Mouse (Mus musculus) CH12.LX (cell line): ENCODE measurements around the gene Slc10a4. TPM values are rescaled to one million over a fixed set of nuclear protein-coding genes. Genes with fewer than 3 reads are reported as not detected.

Source experiments
- DNase-seq: peaks from one replicate; pipeline ENCODE4 v3.0.0-alpha.2; 2013; ENCODE audit errors: extremely low read depth
- H3K27ac ChIP-seq: 2 replicates; pipeline ENCODE4 v1.5.1; 2012; ENCODE audit warnings: low read depth, mild to moderate bottlenecking, control low read depth, moderate library complexity; ENCODE audit not compliant: insufficient read depth
- H3K27me3 ChIP-seq: replicated peaks from 2 replicates; pipeline ENCODE3; 2012; ENCODE audit warnings: inconsistent platforms
- H3K36me3 ChIP-seq, 2 experiments: replicated peaks in 1 of 2; 2 replicates each; pipeline versions ENCODE3 to v1.6.1; 2012; ENCODE audit warnings: inconsistent platforms in 1 of 2, low read length in 1 of 2, mild to moderate bottlenecking in 1 of 2, mixed read lengths in 1 of 2, moderate library complexity in 1 of 2; ENCODE audit not compliant: control insufficient read depth in 1 of 2, insufficient read depth in 1 of 2
- H3K4me1 ChIP-seq, 2 experiments: 2 replicates each; pipeline ENCODE4 v1.6.1; 2012; ENCODE audit warnings: inconsistent platforms in 1 of 2, moderate library complexity in 1 of 2; ENCODE audit not compliant: insufficient read depth in 2 of 2, control insufficient read depth in 1 of 2
- H3K4me2 ChIP-seq: 2 replicates; pipeline ENCODE4 v1.6.1; 2012; ENCODE audit warnings: low read depth, mild to moderate bottlenecking, control low read depth; ENCODE audit not compliant: poor library complexity, insufficient read depth, severe bottlenecking
- H3K4me3 ChIP-seq, 3 experiments: fragments of 150-350 bp in 1 of 3; sonication (generic) in 1 of 3; replicated peaks in 1 of 3; 2 replicates each; pipeline versions ENCODE3 to v1.5.1; 2011 to 2012; ENCODE audit warnings: low read depth in 2 of 3, low read length in 2 of 3, mild to moderate bottlenecking in 2 of 3, moderate library complexity in 2 of 3, control low read depth in 1 of 3, improper control_type of control experiment in 1 of 3, inconsistent platforms in 1 of 3, mixed read lengths in 1 of 3; ENCODE audit not compliant: poor library complexity in 1 of 3
- H3K79me2 ChIP-seq: replicated peaks from 2 replicates; pipeline ENCODE4 v1.6.1; 2012; ENCODE audit warnings: mild to moderate bottlenecking, moderate library complexity; ENCODE audit not compliant: control insufficient read depth, poor library complexity, insufficient read depth, severe bottlenecking; ENCODE audit errors: extremely low read depth
- H3K9ac ChIP-seq: 2 replicates; pipeline ENCODE4 v1.6.1; 2012; ENCODE audit warnings: low read depth, mild to moderate bottlenecking, control low read depth, moderate library complexity; ENCODE audit not compliant: insufficient read depth
- H3K9me3 ChIP-seq: replicated peaks from 2 replicates; pipeline ENCODE3; 2012; ENCODE audit warnings: low read length, inconsistent platforms, mixed read lengths
- CHD1 ChIP-seq: IDR thresholded peaks from 2 replicates; pipeline ENCODE4 v1.6.1; 2012; ENCODE audit warnings: low read depth, low read length, improper control_type of control experiment, inconsistent platforms
- CTCF ChIP-seq, 2 experiments: IDR thresholded peaks in 1 of 2; conservative IDR thresholded peaks in 1 of 2; 2 replicates each; pipeline ENCODE4 v1.5.1; 2011 to 2012; ENCODE audit warnings: low read depth in 2 of 2, low read length in 2 of 2, improper control_type of control experiment in 1 of 2, inconsistent platforms in 1 of 2, mild to moderate bottlenecking in 1 of 2, moderate library complexity in 1 of 2
- E2F4 ChIP-seq: IDR thresholded peaks from 2 replicates; pipeline ENCODE4 v1.6.1; 2011; ENCODE audit warnings: low read depth, low read length, improper control_type of control experiment; ENCODE audit not compliant: insufficient replicate concordance
- IRF4 ChIP-seq: IDR thresholded peaks from 2 replicates; pipeline ENCODE4 v1.6.1; 2014; ENCODE audit warnings: low read depth, mild to moderate bottlenecking, inconsistent platforms, low read length, improper control_type of control experiment
- JUN ChIP-seq: IDR thresholded peaks from 2 replicates; pipeline ENCODE4 v1.6.1; 2011; ENCODE audit warnings: low read depth, mild to moderate bottlenecking, low read length, improper control_type of control experiment, moderate library complexity; ENCODE audit not compliant: insufficient read depth
- JUND ChIP-seq: conservative IDR thresholded peaks from 2 replicates; pipeline ENCODE4 v1.6.1; 2011; ENCODE audit warnings: low read depth, low read length, improper control_type of control experiment
- MAFK ChIP-seq: IDR thresholded peaks from 2 replicates; pipeline ENCODE4 v1.6.1; 2011; ENCODE audit warnings: low read length, improper control_type of control experiment; ENCODE audit not compliant: insufficient replicate concordance
- MAZ ChIP-seq: IDR thresholded peaks from 2 replicates; pipeline ENCODE4 v1.6.1; 2012; ENCODE audit warnings: low read depth, mild to moderate bottlenecking, inconsistent platforms, low read length, improper control_type of control experiment, moderate library complexity
- MEF2A ChIP-seq: IDR thresholded peaks from 2 replicates; pipeline ENCODE4 v1.6.1; 2014; ENCODE audit warnings: low read depth, mild to moderate bottlenecking, inconsistent platforms, low read length, improper control_type of control experiment, borderline replicate concordance
- MXI1 ChIP-seq: IDR thresholded peaks from 2 replicates; pipeline ENCODE4 v1.6.1; 2011; ENCODE audit warnings: mild to moderate bottlenecking, low read depth, low read length, improper control_type of control experiment
- MYC ChIP-seq: IDR thresholded peaks from 2 replicates; pipeline ENCODE4 v1.6.1; 2011; ENCODE audit warnings: low read depth, mild to moderate bottlenecking, improper control_type of control experiment, low read length
- NELFE ChIP-seq: IDR thresholded peaks from 2 replicates; pipeline ENCODE4 v1.6.1; 2011; ENCODE audit warnings: low read depth, low read length, improper control_type of control experiment
- PAX5 ChIP-seq: IDR thresholded peaks from 2 replicates; pipeline ENCODE4 v1.6.1; 2012; ENCODE audit warnings: low read length, inconsistent platforms, mixed read lengths
- POLR2A ChIP-seq: IDR thresholded peaks from 2 replicates; pipeline ENCODE4 v1.6.1; 2011; ENCODE audit warnings: low read depth, mild to moderate bottlenecking, improper control_type of control experiment, low read length
- POLR2AphosphoS2 ChIP-seq: IDR thresholded peaks from 2 replicates; pipeline ENCODE4 v1.6.1; 2011; ENCODE audit warnings: low read depth, low read length, improper control_type of control experiment
- RAD21 ChIP-seq: IDR thresholded peaks from 2 replicates; pipeline ENCODE4 v1.6.1; 2011; ENCODE audit warnings: low read depth, mild to moderate bottlenecking, low read length, improper control_type of control experiment, moderate library complexity
- RCOR1 ChIP-seq: conservative IDR thresholded peaks from 2 replicates; pipeline ENCODE4 v1.6.1; 2012; ENCODE audit warnings: low read depth, mild to moderate bottlenecking, inconsistent platforms, low read length, improper control_type of control experiment
- SMC3 ChIP-seq: IDR thresholded peaks from 2 replicates; pipeline ENCODE4 v1.6.1; 2011; ENCODE audit warnings: low read depth, low read length, improper control_type of control experiment
- TCF12 ChIP-seq: IDR thresholded peaks from 2 replicates; pipeline ENCODE4 v1.6.1; 2014; ENCODE audit warnings: low read depth, mild to moderate bottlenecking, inconsistent platforms, low read length, improper control_type of control experiment
- UBTF ChIP-seq: IDR thresholded peaks from 2 replicates; pipeline ENCODE4 v1.6.1; 2012; ENCODE audit warnings: low read depth, mild to moderate bottlenecking, inconsistent platforms, low read length, improper control_type of control experiment, moderate library complexity
- ZKSCAN1 ChIP-seq: IDR thresholded peaks from 2 replicates; pipeline ENCODE4 v1.6.1; 2012; ENCODE audit warnings: low read depth, inconsistent platforms, low read length, improper control_type of control experiment, borderline replicate concordance
- ZMIZ1 ChIP-seq: IDR thresholded peaks from 2 replicates; pipeline ENCODE4 v1.6.1; 2012; ENCODE audit warnings: low read depth, mild to moderate bottlenecking, inconsistent platforms, low read length, improper control_type of control experiment
- ZNF384 ChIP-seq: IDR thresholded peaks from 2 replicates; pipeline ENCODE4 v1.6.1; 2012; ENCODE audit warnings: low read depth, low read length, improper control_type of control experiment, inconsistent platforms
- dilution Hi-C: fragments of 300-500 bp; cut with MboI; formaldehyde crosslinking; loops from 2 replicates; pipeline ENCODE4 v1.14.3; 2020; ENCODE audit warnings: low sequenced_read_pairs; ENCODE audit not compliant: extremely low pct_unique_long_range_greater_than_20kb, extremely low pct_ligation_motif_present
- in situ Hi-C: fragments of 300-500 bp; cut with MboI; formaldehyde crosslinking; loops from 3 replicates; pipeline ENCODE4 v1.14.3; 2019; ENCODE audit warnings: low sequenced_read_pairs, low pct_ligation_motif_present, low pct_unique_long_range_greater_than_20kb, mixed read lengths
- polyA plus RNA-seq: library from polyadenylated mRNA; unstranded; fragments of >175 nt; gene quantifications from 2 replicates; pipeline ENCODE4 v1.2.1, GENCODE M21; 2012; ENCODE audit warnings: low read depth; ENCODE audit not compliant: insufficient read length
- total RNA-seq, 2 experiments: library from RNA; depleted of rRNA; stranded (reverse); fragments of 300-350 nt in 1 of 2; fragments of >200 nt in 1 of 2; gene quantifications; 2 replicates each; pipeline ENCODE4 v1.2.3; 2012 to 2014

Slc10a4 gene
- total and polyA plus RNA-seq, 3 experiments, result not detected

DNA sequence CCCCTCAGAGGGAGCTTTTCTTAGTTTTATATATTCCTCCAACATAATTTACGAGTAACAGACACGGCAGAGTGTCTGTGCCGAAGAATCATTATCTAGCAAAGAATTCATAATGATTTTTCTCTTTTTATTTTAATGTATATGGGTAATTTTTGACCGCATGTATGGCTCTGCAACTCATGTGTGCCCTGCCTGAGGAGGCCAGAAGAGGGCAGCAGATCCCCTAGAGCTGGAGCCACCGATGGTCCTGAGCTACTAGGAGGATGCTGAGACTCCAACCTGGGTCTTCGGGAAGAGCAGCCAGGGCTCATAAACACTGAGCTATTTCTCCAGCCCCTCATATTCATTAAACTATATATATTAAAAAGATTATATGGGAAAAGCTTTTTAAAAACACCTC, 49.8 kb downstream of the Slc10a4 start:
- no peak overlapping the region for H3K27ac ChIP-seq
- H3K9ac ChIP-seq, result no peak overlapping the region
- no peaks in the 10 kb centered on the region for H3K79me2 ChIP-seq
- dilution Hi-C loops (no loop called here), in situ Hi-C loops (no loop called here)
- H3K4me1 ChIP-seq, result no peaks in the 10 kb centered on the region
- H3K4me3 ChIP-seq, result no peak overlapping the region
- no peak overlapping the region for H3K4me2 ChIP-seq
- H3K27me3 ChIP-seq, result no peaks in the 10 kb centered on the region
- DNase-seq, result no peak
- no peaks in the 10 kb centered on the region for H3K9me3 ChIP-seq
- H3K36me3 ChIP-seq, result peaks cover 40 to 75% of the 10 kb centered on the region in 2 experiments
- TF ChIP-seq MYC (no peak), TCF12 (no peak), RAD21 (peak; percentile 37), CTCF (conservative IDR thresholded peaks at IDR 0.05 in 1 of 2, IDR thresholded peaks at IDR 0.05 in 1 of 2; ENCODE audit: low read depth in 2 of 2, low read length in 2 of 2) (peak; percentile 35 to 55), SMC3 (peak; percentile 41; the same call in 1 of the 2 replicates), POLR2AphosphoS2 (no peak), MEF2A (no peak), JUND (no peak)

DNA sequence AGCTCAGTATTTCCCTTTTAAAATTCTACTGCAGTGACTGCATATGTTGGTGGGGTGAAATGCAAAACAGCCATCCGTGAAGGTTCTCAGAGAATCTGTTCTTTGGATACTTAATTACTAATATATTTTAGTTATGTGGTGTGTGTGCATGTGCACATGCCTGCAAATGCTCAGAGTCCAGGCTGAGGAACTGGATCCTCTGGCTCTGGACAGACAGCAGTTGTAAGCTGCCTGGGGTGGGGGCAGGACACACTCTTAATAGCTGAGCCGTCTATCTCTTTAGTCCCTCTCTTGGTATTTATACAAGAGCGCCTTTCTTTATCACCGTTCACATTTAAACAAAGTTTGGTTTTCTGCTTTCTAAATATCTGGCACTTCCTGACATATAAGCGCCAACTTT, 50.3 kb downstream of the Slc10a4 start:
- Histone ChIP-seq H3K4me1 (no peaks in the 10 kb centered on the region), H3K4me2 (no peak overlapping the region), H3K27me3 (no peaks in the 10 kb centered on the region), H3K9ac (no peak overlapping the region), H3K4me3 (no peak overlapping the region), H3K9me3 (no peaks in the 10 kb centered on the region), H3K36me3 (peaks cover 37 to 72% of the 10 kb centered on the region in 2 experiments), H3K79me2 (no peaks in the 10 kb centered on the region), H3K27ac (no peak overlapping the region)
- in situ Hi-C loops, result no loop called here
- no peak for DNase-seq
- dilution Hi-C loops, result no loop called here
- TF ChIP-seq PAX5 (no peak), RCOR1 (no peak)

DNA sequence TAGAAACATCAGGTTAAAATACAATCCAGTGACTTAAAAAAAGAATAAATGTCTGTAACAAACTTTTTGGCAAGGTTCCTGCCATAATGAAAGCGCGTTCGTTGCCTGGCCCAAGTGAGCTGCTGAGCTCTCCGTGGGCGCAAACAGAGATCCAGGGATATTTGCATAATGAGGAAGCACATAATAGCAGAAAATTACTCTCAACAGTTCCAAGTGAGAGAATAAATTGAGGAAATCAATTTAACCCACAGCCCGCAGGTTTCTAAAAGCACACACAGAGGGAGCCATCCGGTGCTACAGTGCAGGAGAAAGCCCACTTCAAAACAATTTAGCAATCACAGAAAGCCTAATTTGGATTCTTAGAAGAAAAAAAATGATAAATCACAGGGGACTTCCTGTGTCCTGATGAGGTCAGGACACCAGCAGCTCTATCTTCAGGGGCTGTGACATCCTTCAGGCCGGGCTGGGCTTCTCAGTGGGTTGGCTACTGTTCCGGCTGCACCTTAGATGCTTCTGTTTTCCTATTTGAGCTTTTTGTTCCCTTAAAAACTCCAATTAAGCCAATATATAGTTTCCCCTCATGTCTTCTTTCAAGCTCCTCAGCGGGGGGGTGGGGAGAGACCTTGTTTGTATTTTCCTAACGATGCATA, 54.9 kb downstream of the Slc10a4 start:
- H3K4me1 ChIP-seq, result no peaks in the 10 kb centered on the region
- in situ Hi-C loops, result no loop called here
- H3K9ac ChIP-seq, result no peak overlapping the region
- no peaks in the 10 kb centered on the region for H3K27me3 ChIP-seq
- no peak overlapping the region for H3K4me2 ChIP-seq
- dilution Hi-C loops, result no loop called here
- TF ChIP-seq TCF12, result no peak
- TF ChIP-seq JUND, result no peak
- no peak for TF ChIP-seq ZKSCAN1
- no peak for TF ChIP-seq UBTF
- no peak for TF ChIP-seq MYC
- no peak for TF ChIP-seq ZNF384
- no peak for TF ChIP-seq E2F4
- TF ChIP-seq MXI1, result no peak
- TF ChIP-seq NELFE, result no peak
- TF ChIP-seq IRF4, result no peak
- TF ChIP-seq CHD1, result no peak
- no peak for TF ChIP-seq JUN
- TF ChIP-seq MAZ, result no peak
- TF ChIP-seq MAFK, result no peak
- TF ChIP-seq POLR2A, result no peak
- TF ChIP-seq ZMIZ1, result no peak
- TF ChIP-seq RCOR1, result no peak
- TF ChIP-seq, all 38 proteins: peak for 0
- no peaks in the 10 kb centered on the region for H3K79me2 ChIP-seq
- H3K36me3 ChIP-seq, result peaks cover 35 to 67% of the 10 kb centered on the region in 2 experiments
- no peak overlapping the region for H3K27ac ChIP-seq
- DNase-seq, result no peak
- H3K9me3 ChIP-seq, result no peaks in the 10 kb centered on the region
- no peak overlapping the region for H3K4me3 ChIP-seq
